Mouse (Mus musculus) limb, embryonic 11.5 days (tissue): ENCODE data around the gene BC005561. TPM values are rescaled to one million over a fixed set of nuclear protein-coding genes. Genes with fewer than 3 reads are reported as not detected.

Experiments
- ATAC-seq: fragments of 200-750 bp; cut with Nextera tagmentation; 2 replicates; pipeline ENCODE4 v1.8.0; 2017; ENCODE audit warnings: low read depth; ENCODE audit not compliant: insufficient number of reproducible peaks, low FRiP score, low TSS enrichment
- DNase-seq: peaks from one replicate; pipeline ENCODE4 v3.0.0-alpha.2; 2015; ENCODE audit warnings: low spot score
- H3K27ac ChIP-seq: fragments of 300-500 bp; sonication (generic); replicated peaks from 2 replicates; pipeline ENCODE4 v1.5.1; 2014; ENCODE audit warnings: low read depth, mild to moderate bottlenecking, low read length
- H3K27me3 ChIP-seq: fragments of 300-500 bp; sonication (generic); 2 replicates; pipeline ENCODE4 v1.6.1; 2014; ENCODE audit warnings: mild to moderate bottlenecking, low read length, mixed read lengths; ENCODE audit not compliant: control insufficient read depth, insufficient read depth
- H3K36me3 ChIP-seq: fragments of 300-500 bp; sonication (generic); 2 replicates; pipeline ENCODE4 v1.6.1; 2014; ENCODE audit warnings: mild to moderate bottlenecking, low read length, moderate library complexity, mixed read lengths; ENCODE audit not compliant: control insufficient read depth, insufficient read depth
- H3K4me1 ChIP-seq: fragments of 300-500 bp; sonication (generic); 2 replicates; pipeline ENCODE4 v1.6.1; 2014; ENCODE audit warnings: low read length, mixed read lengths; ENCODE audit not compliant: control insufficient read depth, insufficient read depth
- H3K4me2 ChIP-seq: fragments of 300-500 bp; sonication (generic); 2 replicates; pipeline ENCODE4 v1.6.1; 2014; ENCODE audit warnings: low read depth, mild to moderate bottlenecking, moderate library complexity; ENCODE audit not compliant: severe bottlenecking
- H3K4me3 ChIP-seq: fragments of 300-500 bp; sonication (generic); 2 replicates; pipeline ENCODE4 v1.5.1; 2014; ENCODE audit warnings: low read depth, low read length
- H3K9ac ChIP-seq: fragments of 300-500 bp; sonication (generic); 2 replicates; pipeline ENCODE4 v1.6.1; 2014; ENCODE audit warnings: mild to moderate bottlenecking, low read length
- H3K9me3 ChIP-seq: fragments of 300-500 bp; sonication (generic); 2 replicates; pipeline ENCODE4 v1.6.1; 2016; ENCODE audit warnings: low read length; ENCODE audit not compliant: control insufficient read depth
- WGBS: fragments of 180-500 bp; shearing (Covaris S2); extraction: QIAGEN DNeasy Blood & Tissue Kit; methylation state at CpG from one replicate; pipeline ENCODE4 v1.1.7; 2014; 5-methylcytosine and 5-hydroxymethylcytosine counted together
- polyA plus RNA-seq: library from polyadenylated mRNA; unstranded; fragments of >200 nt; fragmentation: Nextera tagmentation; extraction: Ambion mirVana; gene quantifications from 2 replicates; pipeline ENCODE4 v1.2.1, GENCODE M21; 2014

Gene BC005561
- polyA plus RNA-seq, 1 experiment from 2014 or later = 18.1 TPM

GRCm38 (mm10) chr5:104468586-104468985 is 39.6 kb upstream of the BC005561 start:
- H3K27me3 ChIP-seq = no peaks in the 10 kb centered on the region
- ATAC-seq (peak; percentile 47; the same call in 1 of the 2 replicates), DNase-seq (no peak)
- H3K4me1 ChIP-seq = no peaks in the 10 kb centered on the region
- no peak overlapping the region for H3K27ac ChIP-seq
- H3K4me2 ChIP-seq = no peak overlapping the region
- H3K36me3 ChIP-seq = peaks cover 25% of the 10 kb centered on the region
- H3K4me3 ChIP-seq = no peak overlapping the region
- no peaks in the 10 kb centered on the region for H3K9me3 ChIP-seq
- 95% methylated on average over 5 of the region's 5 CpGs for WGBS
- no peak overlapping the region for H3K9ac ChIP-seq

- Histone ChIP-seq H3K4me3 (no peak overlapping the region), H3K9me3 (no peaks in the 10 kb centered on the region), H3K27me3 (no peaks in the 10 kb centered on the region), H3K4me2 (no peak overlapping the region), H3K36me3 (peaks cover 20% of the 10 kb centered on the region), H3K4me1 (no peaks in the 10 kb centered on the region), H3K9ac (no peak overlapping the region), H3K27ac (no peak overlapping the region)
- DNase-seq = no peak
- no peak for ATAC-seq
- WGBS = 97% methylated on average over 5 of the region's 5 CpGs
Measured at GRCm38 (mm10) chr5:104470981-104471391, 37.2 kb upstream of the BC005561 start.

GRCm38 (mm10) chr5:104472371-104472770 is 35.8 kb upstream of the BC005561 start:
- Histone ChIP-seq H3K4me1 (no peaks in the 10 kb centered on the region), H3K36me3 (peaks cover 18% of the 10 kb centered on the region), H3K9me3 (no peaks in the 10 kb centered on the region), H3K4me3 (no peak overlapping the region), H3K27me3 (no peaks in the 10 kb centered on the region), H3K9ac (no peak overlapping the region), H3K4me2 (no peak overlapping the region), H3K27ac (no peak overlapping the region)
- no peak for ATAC-seq
- DNase-seq = no peak
- WGBS = 92% methylated on average over 8 of the region's 8 CpGs

- Histone ChIP-seq H3K9ac (no peak overlapping the region), H3K4me2 (no peak overlapping the region), H3K27me3 (no peaks in the 10 kb centered on the region), H3K36me3 (peaks cover 22% of the 10 kb centered on the region), H3K4me3 (no peak overlapping the region), H3K27ac (no peak overlapping the region), H3K9me3 (no peaks in the 10 kb centered on the region), H3K4me1 (no peaks in the 10 kb centered on the region)
- DNase-seq = no peak
- WGBS = 83% methylated on average over 7 of the region's 7 CpGs
- no peak for ATAC-seq
Measured at GRCm38 (mm10) chr5:104480367-104480766, 27.8 kb upstream of the BC005561 start.

GRCm38 (mm10) chr5:104482856-104483255 is 25.3 kb upstream of the BC005561 start:
- Histone ChIP-seq H3K9ac (no peak overlapping the region), H3K4me3 (no peak overlapping the region), H3K4me1 (no peaks in the 10 kb centered on the region), H3K4me2 (no peak overlapping the region), H3K27me3 (no peaks in the 10 kb centered on the region), H3K36me3 (peaks cover 17% of the 10 kb centered on the region), H3K9me3 (no peaks in the 10 kb centered on the region), H3K27ac (no peak overlapping the region)
- DNase-seq = no peak
- no peak for ATAC-seq
- WGBS = 94% methylated on average over 8 of the region's 8 CpGs

GRCm38 (mm10) chr5:104491561-104491960 is 16.6 kb upstream of the BC005561 start:
- Histone ChIP-seq H3K36me3 (peaks cover 18% of the 10 kb centered on the region), H3K27ac (no peak overlapping the region), H3K9me3 (no peaks in the 10 kb centered on the region), H3K4me2 (no peak overlapping the region), H3K9ac (no peak overlapping the region), H3K4me3 (no peak overlapping the region), H3K4me1 (no peaks in the 10 kb centered on the region), H3K27me3 (no peaks in the 10 kb centered on the region)
- DNase-seq (no peak), ATAC-seq (no peak)
- WGBS = 80% methylated on average over 5 of the region's 5 CpGs

GRCm38 (mm10) chr5:104504883-104505282 is 3.3 kb upstream of the BC005561 start:
- DNase-seq = no peak
- WGBS = 91% methylated on average over 2 of the region's 2 CpGs

GRCm38 (mm10) chr5:104507829-104508194 is 340 bp upstream of the BC005561 start:
- peak; percentile 19; the same call in 1 of the 2 replicates for ATAC-seq
- Histone ChIP-seq H3K27me3 (no peaks in the 10 kb centered on the region), H3K4me3 (peak overlapping the region; percentile 77), H3K4me2 (peak overlapping the region; percentile 32), H3K4me1 (no peaks in the 10 kb centered on the region), H3K9ac (no peak overlapping the region; the same call in 1 of the 2 replicates), H3K36me3 (peaks cover 6% of the 10 kb centered on the region), H3K9me3 (no peaks in the 10 kb centered on the region), H3K27ac (no peak overlapping the region)
- 0% methylated on average over 2 of the region's 2 CpGs for WGBS
- no peak for DNase-seq

More at GRCm38 (mm10) chr5:104504883-104505282, 3.3 kb upstream of the BC005561 start:
- no peaks in the 10 kb centered on the region for H3K9me3 ChIP-seq
- H3K4me1 ChIP-seq = no peaks in the 10 kb centered on the region
- H3K27me3 ChIP-seq = no peaks in the 10 kb centered on the region
- H3K9ac ChIP-seq = no peak overlapping the region
- no peak overlapping the region for H3K4me2 ChIP-seq
- peaks cover 6% of the 10 kb centered on the region for H3K36me3 ChIP-seq
- no peak overlapping the region for H3K27ac ChIP-seq
- ATAC-seq = no peak
- no peak overlapping the region for H3K4me3 ChIP-seq

GRCm38 (mm10) chr5:104511211-104511610 is 3.1 kb downstream of the BC005561 start:
- H3K9me3 ChIP-seq = no peaks in the 10 kb centered on the region
- no peak overlapping the region for H3K4me2 ChIP-seq
- H3K36me3 ChIP-seq = peaks cover 16% of the 10 kb centered on the region
- H3K4me1 ChIP-seq = no peaks in the 10 kb centered on the region
- no peak overlapping the region for H3K9ac ChIP-seq
- H3K27ac ChIP-seq = no peak overlapping the region
- ATAC-seq (no peak), DNase-seq (no peak)
- no peaks in the 10 kb centered on the region for H3K27me3 ChIP-seq
- no peak overlapping the region for H3K4me3 ChIP-seq
- 92% methylated on average over 3 of the region's 3 CpGs for WGBS
